Mouse (Mus musculus): ENCODE measurements around the gene Snhg11. TPM values are rescaled to one million over a fixed set of nuclear protein-coding genes. Genes with fewer than 3 reads are reported as not detected.

The Snhg11 gene
- polyA plus RNA-seq, 1 experiment from 2014 or later = 225 TPM

DNA sequence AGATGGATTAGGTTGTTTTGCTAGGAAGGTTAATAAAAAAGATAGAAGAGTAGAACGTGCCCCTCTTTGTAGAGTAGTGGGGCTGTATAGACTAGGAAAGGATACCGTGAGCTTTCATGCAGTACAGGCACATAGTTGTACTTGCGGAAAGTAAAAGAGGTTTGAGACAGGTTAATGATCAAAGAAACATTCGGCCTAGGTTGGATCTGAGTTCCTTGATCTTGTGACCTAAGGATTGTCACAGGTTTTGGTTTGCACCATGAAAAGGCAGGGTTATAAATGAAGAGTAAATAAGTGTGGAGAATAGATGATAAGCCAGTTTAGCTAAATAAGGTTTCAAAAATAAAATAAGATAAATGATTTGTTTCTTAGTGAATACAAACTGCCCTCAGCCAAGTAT is 11.3 kb upstream of the Snhg11 start:
- 89% methylated on average over 4 of the region's 4 CpGs for WGBS
- Histone ChIP-seq H3K4me3 (replicated peaks; ENCODE audit: low read depth, low read length) (no peak overlapping the region), H3K4me2 (ENCODE audit: low read length) (no peak overlapping the region), H3K4me1 (ENCODE audit: control insufficient read depth, insufficient read depth, low read length) (0 out of 2 replicates have a peak, but pooled peaks cover 7% of the 10 kb centered on the region), H3K36me3 (ENCODE audit: control insufficient read depth, insufficient read depth, low read length) (peaks cover 11% of the 10 kb centered on the region), H3K27me3 (ENCODE audit: control insufficient read depth, insufficient read depth, low read length) (no peaks in the 10 kb centered on the region), H3K9ac (replicated peaks; ENCODE audit: low read length) (no peak overlapping the region), H3K27ac (replicated peaks; ENCODE audit: low read depth, low read length) (no peak overlapping the region), H3K9me3 (ENCODE audit: control insufficient read depth, low read length) (no peaks in the 10 kb centered on the region)
- DNase-seq (no peak), ATAC-seq (ENCODE audit: low FRiP score, low TSS enrichment) (no peak)

GRCm38 (mm10) chr2:158365099-158365850 is 10.2 kb upstream of the Snhg11 start:
- Histone ChIP-seq H3K4me1 (ENCODE audit: control insufficient read depth, insufficient read depth, low read length) (0 out of 2 replicates have a peak, but pooled peaks cover 3% of the 10 kb centered on the region), H3K9me3 (ENCODE audit: control insufficient read depth, low read length) (no peaks in the 10 kb centered on the region), H3K4me3 (replicated peaks; ENCODE audit: low read depth, low read length) (no peak overlapping the region), H3K4me2 (ENCODE audit: low read length) (no peak overlapping the region), H3K36me3 (ENCODE audit: control insufficient read depth, insufficient read depth, low read length) (no peaks in the 10 kb centered on the region; the same call in 1 of the 2 replicates), H3K27ac (replicated peaks; ENCODE audit: low read depth, low read length) (no peak overlapping the region), H3K9ac (replicated peaks; ENCODE audit: low read length) (no peak overlapping the region), H3K27me3 (ENCODE audit: control insufficient read depth, insufficient read depth, low read length) (no peaks in the 10 kb centered on the region)
- ATAC-seq (ENCODE audit: low FRiP score, low TSS enrichment) = no peak
- no peak for DNase-seq
- 75% methylated on average over 12 of the region's 12 CpGs for WGBS

- no peak for DNase-seq
- H3K36me3 ChIP-seq (ENCODE audit: control insufficient read depth, insufficient read depth, low read length) = no peaks in the 10 kb centered on the region
These were observed 7.8 kb upstream of the Snhg11 start for GRCm38 (mm10) chr2:158367654-158368053.

GRCm38 (mm10) chr2:158368313-158368712 is 7.1 kb upstream of the Snhg11 start:
- Histone ChIP-seq H3K9ac (replicated peaks; ENCODE audit: low read length) (no peak overlapping the region), H3K27ac (replicated peaks; ENCODE audit: low read depth, low read length) (no peak overlapping the region), H3K27me3 (ENCODE audit: control insufficient read depth, insufficient read depth, low read length) (no peaks in the 10 kb centered on the region), H3K4me1 (ENCODE audit: control insufficient read depth, insufficient read depth, low read length) (no peaks in the 10 kb centered on the region), H3K4me3 (replicated peaks; ENCODE audit: low read depth, low read length) (no peak overlapping the region), H3K9me3 (ENCODE audit: control insufficient read depth, low read length) (no peaks in the 10 kb centered on the region), H3K4me2 (ENCODE audit: low read length) (no peak overlapping the region), H3K36me3 (ENCODE audit: control insufficient read depth, insufficient read depth, low read length) (no peaks in the 10 kb centered on the region)
- DNase-seq = no peak
- no peak for ATAC-seq (ENCODE audit: low FRiP score, low TSS enrichment)
- 93% methylated on average over 8 of the region's 8 CpGs for WGBS

More at GRCm38 (mm10) chr2:158367654-158368053, 7.8 kb upstream of the Snhg11 start:
- H3K4me1 ChIP-seq (ENCODE audit: control insufficient read depth, insufficient read depth, low read length) = no peaks in the 10 kb centered on the region
- H3K27me3 ChIP-seq (ENCODE audit: control insufficient read depth, insufficient read depth, low read length) = no peaks in the 10 kb centered on the region
- H3K9me3 ChIP-seq (ENCODE audit: control insufficient read depth, low read length) = no peaks in the 10 kb centered on the region
- no peak overlapping the region for H3K27ac ChIP-seq (replicated peaks; ENCODE audit: low read depth, low read length)
- H3K4me2 ChIP-seq (ENCODE audit: low read length) = no peak overlapping the region
- no peak overlapping the region for H3K4me3 ChIP-seq (replicated peaks; ENCODE audit: low read depth, low read length)
- WGBS = 91% methylated on average over 5 of the region's 5 CpGs
- ATAC-seq (ENCODE audit: low FRiP score, low TSS enrichment) = no peak
- H3K9ac ChIP-seq (replicated peaks; ENCODE audit: low read length) = no peak overlapping the region

DNA sequence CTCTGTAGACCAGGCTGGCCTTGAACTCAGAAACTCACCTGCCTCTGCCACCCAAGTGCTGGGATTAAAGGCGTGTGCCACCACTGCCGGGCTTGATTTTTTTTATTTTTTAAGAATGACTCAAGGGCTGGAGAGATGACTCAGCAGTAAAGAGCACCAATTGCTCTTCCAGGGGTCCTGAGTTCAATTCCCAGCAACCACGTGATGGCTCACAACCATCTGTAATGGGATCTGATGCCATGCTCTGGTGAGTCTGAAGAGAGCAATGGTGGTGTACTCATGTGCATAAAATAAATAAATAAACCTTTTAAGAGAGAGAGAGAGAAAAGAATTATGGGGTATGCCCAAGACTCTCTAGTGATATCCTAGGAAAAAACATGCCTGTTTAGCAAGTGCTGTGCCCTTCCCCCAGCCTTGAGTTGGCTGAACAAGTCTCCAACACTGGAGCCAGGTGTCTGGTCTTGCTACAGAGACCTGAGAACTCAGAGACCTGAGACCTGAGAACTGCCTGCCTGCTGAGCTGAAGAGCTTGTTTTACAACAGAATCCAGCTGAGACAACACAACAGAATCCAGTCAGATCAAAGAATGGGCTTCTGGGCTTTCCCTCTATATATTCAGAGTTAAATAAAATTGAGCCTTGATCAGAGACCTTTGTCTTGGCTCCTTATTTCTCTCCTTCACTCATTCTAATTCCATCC is 5.8 kb upstream of the Snhg11 start:
- no peaks in the 10 kb centered on the region for H3K36me3 ChIP-seq (ENCODE audit: control insufficient read depth, insufficient read depth, low read length)
- no peaks in the 10 kb centered on the region for H3K4me1 ChIP-seq (ENCODE audit: control insufficient read depth, insufficient read depth, low read length)
- H3K27ac ChIP-seq (replicated peaks; ENCODE audit: low read depth, low read length) = no peak overlapping the region
- H3K4me3 ChIP-seq (replicated peaks; ENCODE audit: low read depth, low read length) = no peak overlapping the region
- ATAC-seq (ENCODE audit: low FRiP score, low TSS enrichment) (no peak), DNase-seq (no peak)
- no peak overlapping the region for H3K4me2 ChIP-seq (ENCODE audit: low read length)
- 80% methylated on average over 3 of the region's 3 CpGs for WGBS
- H3K9me3 ChIP-seq (ENCODE audit: control insufficient read depth, low read length) = no peaks in the 10 kb centered on the region
- H3K27me3 ChIP-seq (ENCODE audit: control insufficient read depth, insufficient read depth, low read length) = no peaks in the 10 kb centered on the region
- no peak overlapping the region for H3K9ac ChIP-seq (replicated peaks; ENCODE audit: low read length)

DNA sequence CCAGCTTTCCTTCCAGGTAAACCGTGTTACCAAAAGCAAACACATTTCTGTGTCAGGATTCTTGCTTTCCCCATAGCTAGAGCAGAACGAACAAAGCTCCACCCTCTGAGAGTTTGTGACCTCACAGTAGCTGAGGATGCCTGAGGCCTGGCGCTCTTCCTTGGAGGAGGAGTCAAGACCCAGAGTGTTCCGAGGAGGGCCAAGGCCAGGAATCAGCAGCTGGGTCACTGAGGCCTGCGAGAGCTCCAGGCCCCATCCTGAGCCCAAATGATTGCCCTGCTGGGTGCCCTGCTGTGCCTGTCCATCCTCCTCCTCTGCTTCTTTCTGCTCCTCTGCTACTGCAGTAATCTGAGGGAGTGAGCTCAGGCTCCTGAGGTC is 5.3 kb upstream of the Snhg11 start:
- H3K9ac ChIP-seq (replicated peaks; ENCODE audit: low read length) = no peak overlapping the region
- WGBS = 12% methylated on average over 5 of the region's 5 CpGs
- no peak overlapping the region for H3K4me2 ChIP-seq (ENCODE audit: low read length)
- H3K27me3 ChIP-seq (ENCODE audit: control insufficient read depth, insufficient read depth, low read length) = no peaks in the 10 kb centered on the region
- no peaks in the 10 kb centered on the region for H3K4me1 ChIP-seq (ENCODE audit: control insufficient read depth, insufficient read depth, low read length)
- no peak overlapping the region for H3K4me3 ChIP-seq (replicated peaks; ENCODE audit: low read depth, low read length)
- no peaks in the 10 kb centered on the region for H3K36me3 ChIP-seq (ENCODE audit: control insufficient read depth, insufficient read depth, low read length)
- no peak for ATAC-seq (ENCODE audit: low FRiP score, low TSS enrichment)
- H3K27ac ChIP-seq (replicated peaks; ENCODE audit: low read depth, low read length) = no peak overlapping the region
- no peaks in the 10 kb centered on the region for H3K9me3 ChIP-seq (ENCODE audit: control insufficient read depth, low read length)
- DNase-seq = no peak

GRCm38 (mm10) chr2:158373061-158373460 is 2.4 kb upstream of the Snhg11 start:
- 79% methylated on average over 5 of the region's 5 CpGs for WGBS
- DNase-seq (no peak), ATAC-seq (ENCODE audit: low FRiP score, low TSS enrichment) (no peak)

DNA sequence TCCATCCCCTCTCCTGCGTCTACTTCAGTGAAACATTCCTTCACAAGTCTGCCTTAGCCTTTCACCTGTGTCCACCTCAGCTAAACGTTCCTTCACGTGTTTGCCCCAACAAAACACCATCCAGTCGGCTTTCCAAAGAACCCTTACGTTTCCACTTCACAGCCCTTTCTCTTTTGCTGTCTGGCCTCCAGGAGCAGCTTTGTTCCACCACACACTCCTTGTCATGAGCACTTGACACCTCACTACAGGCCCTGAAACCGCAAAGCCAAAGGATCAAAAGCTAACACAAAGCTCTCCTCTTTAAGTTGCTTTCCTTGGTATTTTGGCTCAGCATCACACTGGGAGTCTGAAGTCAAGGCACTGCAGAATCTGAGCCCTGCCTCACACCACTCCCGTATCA is 1.9 kb upstream of the Snhg11 start:
- Histone ChIP-seq H3K27me3 (ENCODE audit: control insufficient read depth, insufficient read depth, low read length) (no peaks in the 10 kb centered on the region), H3K4me1 (ENCODE audit: control insufficient read depth, insufficient read depth, low read length) (no peaks in the 10 kb centered on the region), H3K9ac (replicated peaks; ENCODE audit: low read length) (no peak overlapping the region), H3K9me3 (ENCODE audit: control insufficient read depth, low read length) (no peaks in the 10 kb centered on the region), H3K27ac (replicated peaks; ENCODE audit: low read depth, low read length) (no peak overlapping the region), H3K4me2 (ENCODE audit: low read length) (no peak overlapping the region), H3K4me3 (replicated peaks; ENCODE audit: low read depth, low read length) (no peak overlapping the region), H3K36me3 (ENCODE audit: control insufficient read depth, insufficient read depth, low read length) (peaks cover 10% of the 10 kb centered on the region)
- no peak for ATAC-seq (ENCODE audit: low FRiP score, low TSS enrichment)
- 60% methylated on average over 7 of the region's 7 CpGs for WGBS
- no peak for DNase-seq

More at GRCm38 (mm10) chr2:158373061-158373460, 2.4 kb upstream of the Snhg11 start:
- H3K27me3 ChIP-seq (ENCODE audit: control insufficient read depth, insufficient read depth, low read length) = no peaks in the 10 kb centered on the region
- no peaks in the 10 kb centered on the region for H3K4me1 ChIP-seq (ENCODE audit: control insufficient read depth, insufficient read depth, low read length)
- no peaks in the 10 kb centered on the region for H3K9me3 ChIP-seq (ENCODE audit: control insufficient read depth, low read length)
- H3K36me3 ChIP-seq (ENCODE audit: control insufficient read depth, insufficient read depth, low read length) = peaks cover 5% of the 10 kb centered on the region
- no peak overlapping the region for H3K9ac ChIP-seq (replicated peaks; ENCODE audit: low read length)
- no peak overlapping the region for H3K4me3 ChIP-seq (replicated peaks; ENCODE audit: low read depth, low read length)
- H3K4me2 ChIP-seq (ENCODE audit: low read length) = no peak overlapping the region
- no peak overlapping the region for H3K27ac ChIP-seq (replicated peaks; ENCODE audit: low read depth, low read length)
